18 mouse cellular contexts compared by ENCODE assay signal in genomic region chr7:81307735-81308134, GRCm38 (mm10). TPM values are rescaled to one million over a fixed set of nuclear protein-coding genes. Genes with fewer than 3 reads are reported as not detected.
DNase-seq lines count a peak whose midpoint lies in the region; ATAC-seq and TF ChIP-seq lines count a peak whose summit lies in the region.
"Had no signal": no experiment of that assay in that cellular context is flagged by ENCODE, and none has a peak within 500 bp of the region (broad histone marks: within the 10 kb centered on the region; RNA-seq: fewer than 3 reads in every experiment).

No protein-coding gene starts in this region.

- peak overlapping the region; percentile 81 for H3K27ac ChIP-seq in cortical plate, adult 2 months (ENCODE audit: insufficient read depth, low read length)
- peak overlapping the region; percentile 58 for H3K27ac ChIP-seq in macrophage
- H3K27ac ChIP-seq: gastrocnemius, adult 2 months; kidney, postnatal 0 days; limb, embryonic 15.5 days; neural tube, embryonic 13.5 days had no signal

- no peaks in the 10 kb centered on the region for H3K36me3 ChIP-seq in macrophage (ENCODE audit: inconsistent target)
- H3K36me3 ChIP-seq: limb, embryonic 15.5 days; neural tube, embryonic 13.5 days had no signal

- ATAC-seq in frontal cortex, adult (ENCODE audit: low TSS enrichment): peak; percentile 38; the same call in 1 of the 2 replicates
- ATAC-seq in erythroid progenitor cell, adult 5-6 weeks (replicated peaks; ENCODE audit: low FRiP score, poor library complexity, severe bottlenecking): no peak
- ATAC-seq: forebrain, embryonic 14.5 days; intestine, postnatal 0 days; midbrain, embryonic 16.5 days had no signal

- TF ChIP-seq CTCF in cortical plate, adult 2 months (IDR thresholded peaks at IDR 0.05; ENCODE audit: extremely low read depth, insufficient read depth, low read length): no peak

- no peak overlapping the region for H3K4me3 ChIP-seq in cortical plate, adult 2 months (ENCODE audit: insufficient read depth, low read length)
- H3K4me3 ChIP-seq in macrophage (ENCODE audit: inconsistent target): no peak overlapping the region
- H3K4me3 ChIP-seq: gastrocnemius, adult 2 months; limb, embryonic 15.5 days; neural tube, embryonic 13.5 days had no signal

- no peaks in the 10 kb centered on the region for H3K79me2 ChIP-seq in macrophage (ENCODE audit: inconsistent target)

- DNase-seq in frontal cortex, postnatal 10 days (ENCODE audit: low spot score in 2 of 2): no peak
- DNase-seq in brain, adult 2 months (ENCODE audit: low read depth, low spot score): peak; percentile 90
- DNase-seq in spleen, adult 18-20 months: no peak
- DNase-seq: adrenal gland, postnatal 36 days; gastrocnemius, adult 2 months; heart, adult 18-20 months; lung, embryonic 14.5 days; thymus, adult 2 months had no signal

- 70% methylated on average over 8 of the region's 8 CpGs for WGBS in macrophage (ENCODE audit: missing documents)

- no peak for TF ChIP-seq POLR2A in cortical plate, adult 2 months (IDR thresholded peaks at IDR 0.05; ENCODE audit: extremely low read depth, insufficient read depth, low read length)

- no peaks in the 10 kb centered on the region for H3K4me1 ChIP-seq in cortical plate, adult 2 months (ENCODE audit: control insufficient read depth, insufficient read depth, low read length)
- H3K4me1 ChIP-seq: limb, embryonic 15.5 days; neural tube, embryonic 13.5 days had no signal

RNA-seq across cellular contexts. Expression of gene Rps17, which starts 37.3 kb away (rescaled TPM):
- 862 and 880 TPM in 2 replicates for polyA plus RNA-seq in cortical plate, adult 2 months (2012; rRNA removed)
- total RNA-seq in macrophage (2018; cell fraction: chromatin; rRNA removed): 100 to 1,000 TPM in 3 of 26 experiments, 10 to 100 TPM in 23; 19.8 to 308 (median 65.5) TPM
- total RNA-seq in macrophage (2018; cell fraction: cytosol; rRNA removed): 1,000 to 10,000 TPM in 11 of 26 experiments, 100 to 1,000 TPM in 15; 512 to 1,397 (median 826) TPM
- 100 to 1,000 TPM in 18 of 26 experiments, 10 to 100 TPM in 8; 53.7 to 233 (median 109) TPM for total RNA-seq in macrophage (2018; cell fraction: nucleus; rRNA removed)
- polyA plus RNA-seq in macrophage (2018): 1,376 to 1,956 TPM (median 1,699 TPM) in 3 replicates
- total RNA-seq in erythroid progenitor cell, adult 5-6 weeks (2015; ENCODE audit: low replicate concordance): 680 and 1,163 TPM in 2 replicates
- 771 and 878 TPM in 2 replicates for total RNA-seq in erythroid progenitor cell, adult 5-6 weeks (2017; ENCODE audit: low replicate concordance)
